Mouse (Mus musculus): Measurements from ENCODE around the gene H2-M3. TPM values are rescaled to one million over a fixed set of nuclear protein-coding genes. Genes with fewer than 3 reads are reported as not detected.

The H2-M3 gene
- 11.7 and 12.1 TPM in 2 replicates for polyA plus RNA-seq (2012; rRNA removed)

GRCm38 (mm10) chr17:37270058-37270701, at the start of gene H2-M3:
H2-M3 (plus strand) TSS chr17:37270220.

GRCm38 (mm10) chr17:37237230-37237629, 32.8 kb upstream of the H2-M3 start, which contains the start of gene Olfr97:
Olfr97 (minus strand) TSS chr17:37237330.

GRCm38 (mm10) chr17:37263626-37264025, 6.4 kb upstream of the H2-M3 start, which contains the start of gene Olfr98:
Olfr98 (minus strand) TSS chr17:37263749.

GRCm38 (mm10) chr17:37283360-37283759, 13.3 kb downstream of the H2-M3 start, which contains the start of gene Olfr99:
Olfr99 (minus strand) TSS chr17:37283460.

GRCm38 (mm10) chr17:37304213-37304612, 34.2 kb downstream of the H2-M3 start, which contains the start of gene Olfr101:
Olfr101 (minus strand) TSS chr17:37304313.

GRCm38 (mm10) chr17:37316954-37317353, 46.9 kb downstream of the H2-M3 start, which contains the start of gene Olfr102:
Olfr102 (minus strand) TSS chr17:37317054.

Other genes starting within 250 kb of the H2-M3 start
- not detected in 2 replicates for gene Mog, start 246.8 kb upstream of the H2-M3 start, polyA plus RNA-seq (2012; rRNA removed)
- gene Gabbr1, start 224.3 kb upstream of the H2-M3 start, polyA plus RNA-seq (2012; rRNA removed): 60.3 and 72.3 TPM in 2 replicates
- gene Olfr90, start 181.7 kb upstream of the H2-M3 start, polyA plus RNA-seq (2012; rRNA removed): not detected in 2 replicates
- gene Olfr91, start 171.9 kb upstream of the H2-M3 start, polyA plus RNA-seq (2012; rRNA removed): not detected in 2 replicates
- gene Olfr92, start 150.1 kb upstream of the H2-M3 start, polyA plus RNA-seq (2012; rRNA removed): not detected in 2 replicates
- not detected in 2 replicates for gene Olfr93, start 108.7 kb upstream of the H2-M3 start, polyA plus RNA-seq (2012; rRNA removed)
- gene Ubd, start 76.3 kb upstream of the H2-M3 start, polyA plus RNA-seq (2012; rRNA removed): not detected in 2 replicates
- not detected in 2 replicates for gene Olfr94, start 69.2 kb upstream of the H2-M3 start, polyA plus RNA-seq (2012; rRNA removed)
- not detected in 2 replicates for gene Olfr95, start 57.1 kb upstream of the H2-M3 start, polyA plus RNA-seq (2012; rRNA removed)
- not detected in 2 replicates for gene Olfr96, start 50.1 kb upstream of the H2-M3 start, polyA plus RNA-seq (2012; rRNA removed)
- not detected in 2 replicates for gene Olfr97, start 32.9 kb upstream of the H2-M3 start, polyA plus RNA-seq (2012; rRNA removed)
- not detected in 2 replicates for gene Olfr98, start 6.5 kb upstream of the H2-M3 start, polyA plus RNA-seq (2012; rRNA removed)
- not detected in 2 replicates for gene Olfr99, start 13.2 kb downstream of the H2-M3 start, polyA plus RNA-seq (2012; rRNA removed)
- gene Olfr101, start 34.1 kb downstream of the H2-M3 start, polyA plus RNA-seq (2012; rRNA removed): not detected in 2 replicates
- gene Olfr102, start 46.8 kb downstream of the H2-M3 start, polyA plus RNA-seq (2012; rRNA removed): not detected in 2 replicates
- gene Olfr103, start 69.5 kb downstream of the H2-M3 start, polyA plus RNA-seq (2012; rRNA removed): not detected in 2 replicates
- gene Olfr104-ps, start 89.4 kb downstream of the H2-M3 start, polyA plus RNA-seq (2012; rRNA removed): not detected in 2 replicates
- gene Olfr105-ps, start 108.8 kb downstream of the H2-M3 start, polyA plus RNA-seq (2012; rRNA removed): not detected in 2 replicates
- not detected in 2 replicates for gene Olfr106-ps, start 120.2 kb downstream of the H2-M3 start, polyA plus RNA-seq (2012; rRNA removed)
- gene Olfr107, start 129.0 kb downstream of the H2-M3 start, polyA plus RNA-seq (2012; rRNA removed): not detected in 2 replicates
- gene Olfr108, start 175.3 kb downstream of the H2-M3 start, polyA plus RNA-seq (2012; rRNA removed): not detected in 2 replicates
- not detected in 2 replicates for gene Olfr109, start 188.7 kb downstream of the H2-M3 start, polyA plus RNA-seq (2012; rRNA removed)
- gene H2-M2, start 213.3 kb downstream of the H2-M3 start, polyA plus RNA-seq (2012; rRNA removed): 0.14 and 0.19 TPM in 2 replicates
- not detected in 2 replicates for gene Olfr110, start 222.2 kb downstream of the H2-M3 start, polyA plus RNA-seq (2012; rRNA removed)
- not detected in 2 replicates for gene Olfr111, start 237.8 kb downstream of the H2-M3 start, polyA plus RNA-seq (2012; rRNA removed)